Mouse (Mus musculus) frontal cortex, postnatal 14 days (tissue): ENCODE results near the gene B130006D01Rik.

Experiments used
- DNase-seq, 2 experiments: peaks; one replicate each; pipeline ENCODE4 v3.0.0; 2022; ENCODE audit warnings: low spot score in 2 of 2

The B130006D01Rik gene

GRCm38 (mm10) chr11:95723287-95723686 lies at the start of gene B130006D01Rik:
Gene B130006D01Rik, plus strand, starts transcription at chr11:95723587.
- no peak for DNase-seq

GRCm38 (mm10) chr11:95675498-95675897 lies 47.9 kb upstream of the B130006D01Rik start:
- no peak for DNase-seq

GRCm38 (mm10) chr11:95676307-95676706 lies 47.1 kb upstream of the B130006D01Rik start:
- DNase-seq = peak; percentile 38 to 46

- no peak for DNase-seq
Measured at GRCm38 (mm10) chr11:95677925-95678701, 45.3 kb upstream of the B130006D01Rik start.

- DNase-seq = no peak
Measured at GRCm38 (mm10) chr11:95681995-95682601, 41.3 kb upstream of the B130006D01Rik start.

GRCm38 (mm10) chr11:95682946-95683345 lies 40.4 kb upstream of the B130006D01Rik start:
- no peak for DNase-seq

GRCm38 (mm10) chr11:95686031-95686430 lies 37.4 kb upstream of the B130006D01Rik start:
- peak; percentile 60 to 82 for DNase-seq

- no peak for DNase-seq
Measured at GRCm38 (mm10) chr11:95687084-95687656, 36.2 kb upstream of the B130006D01Rik start.

- DNase-seq = no peak
Measured at GRCm38 (mm10) chr11:95688515-95688914, 34.9 kb upstream of the B130006D01Rik start.

- no peak for DNase-seq
Measured at GRCm38 (mm10) chr11:95688981-95689380, 34.4 kb upstream of the B130006D01Rik start.

- DNase-seq = no peak
Measured at GRCm38 (mm10) chr11:95689544-95689943, 33.8 kb upstream of the B130006D01Rik start.

- DNase-seq = no peak
Measured at GRCm38 (mm10) chr11:95698541-95698940, 24.8 kb upstream of the B130006D01Rik start.

- DNase-seq = no peak
Measured at GRCm38 (mm10) chr11:95700778-95701739, 22.3 kb upstream of the B130006D01Rik start.

GRCm38 (mm10) chr11:95704032-95704969 lies 19.1 kb upstream of the B130006D01Rik start:
- DNase-seq = no peak

GRCm38 (mm10) chr11:95704970-95705330 lies 18.4 kb upstream of the B130006D01Rik start:
- DNase-seq = no peak

GRCm38 (mm10) chr11:95709534-95710040 lies 13.8 kb upstream of the B130006D01Rik start:
- no peak for DNase-seq

- DNase-seq = no peak
Measured at GRCm38 (mm10) chr11:95710478-95710877, 12.9 kb upstream of the B130006D01Rik start.

- no peak for DNase-seq
Measured at GRCm38 (mm10) chr11:95712085-95712562, 11.3 kb upstream of the B130006D01Rik start.

GRCm38 (mm10) chr11:95712563-95713224 lies 10.7 kb upstream of the B130006D01Rik start, which contains the start of gene Zfp652:
Gene Zfp652, plus strand, starts transcription at chr11:95712673.
- DNase-seq = peak; percentile 71 to 72
